Mouse (Mus musculus) adrenal gland, postnatal 10 days (tissue): Measurements from ENCODE around the gene Mrpl27. TPM values are rescaled to one million over a fixed set of nuclear protein-coding genes. Genes with fewer than 3 reads are reported as not detected.
A peak's percentile ranks its signal among the peaks of the same experiment; 100 is the strongest.
"Not testable (repeated sequence)": the region's sequence is repeated elsewhere in the genome, so short reads cannot be mapped to it uniquely, and the experiment has no call there.

ENCODE experiments used
- DNase-seq: peaks from one replicate; pipeline ENCODE4 v3.0.0; 2021; ENCODE audit warnings: mixed read lengths
- long read RNA-seq, 2 experiments: library from polyadenylated mRNA; stranded (forward); transcript quantifications; one replicate each; pipeline ENCODE4 v2.0.0; 2021
- total RNA-seq, 2 experiments: library from RNA; stranded (reverse); gene quantifications; 2 replicates each; pipeline ENCODE4 v1.2.3; 2021

Gene Mrpl27
- 10 to 100 TPM; 92.1 to 96.4 TPM for total RNA-seq
- long read RNA-seq, experiment 1, transcript Mrpl27-201 (4 exons, 756 nt), result major isoform, 118 of 129 reads
- long read RNA-seq, experiment 1, partial matches to known transcripts, result 4 of 129 reads
- long read RNA-seq, experiment 1, other reads (novel, unspliced or antisense), result 4 of 129 reads
- long read RNA-seq, experiment 2, transcript Mrpl27-201 (4 exons, 756 nt), result major isoform, 111 of 121 reads
- long read RNA-seq, experiment 2, partial matches to known transcripts, result 2 of 121 reads
- long read RNA-seq, experiment 2, other reads (novel, unspliced or antisense), result 5 of 121 reads

DNA sequence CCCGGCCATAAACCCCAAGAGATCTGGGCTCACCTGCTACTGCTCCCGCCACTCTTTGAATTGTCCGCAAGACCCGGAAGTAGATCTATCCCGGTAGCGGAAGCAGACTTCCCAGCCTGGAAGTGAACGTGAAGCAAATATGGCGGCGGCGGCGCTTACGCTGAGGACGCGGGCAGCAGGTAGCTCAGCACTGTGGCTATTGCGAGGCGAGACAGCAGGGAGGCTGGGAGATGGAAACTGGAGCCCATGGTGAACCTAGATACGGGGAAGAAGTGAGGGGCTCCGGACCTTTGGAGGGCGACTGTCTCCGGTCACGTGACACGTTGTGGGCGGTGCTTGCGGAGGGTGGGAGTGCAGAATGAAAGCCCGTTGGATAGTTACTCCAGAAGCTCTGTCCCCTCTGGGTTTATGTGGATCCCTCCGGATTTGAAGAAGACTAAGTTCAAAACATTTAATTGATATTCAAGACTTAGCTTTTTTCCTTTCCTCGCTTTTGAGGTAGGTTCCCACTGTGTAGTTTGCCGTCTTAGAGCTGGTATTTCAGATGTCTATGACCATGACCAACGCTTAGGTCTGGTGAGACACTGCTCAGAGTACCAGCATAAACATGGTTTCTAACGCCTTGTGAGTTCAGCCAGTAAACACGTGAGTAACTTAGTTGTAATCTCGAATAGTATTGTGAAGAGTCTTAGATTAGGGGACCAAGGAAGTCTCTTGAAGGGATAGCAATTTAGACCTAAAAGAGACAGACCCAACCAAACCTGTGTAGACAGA, at the start of gene Mrpl27, which contains the start of gene Eme1:
Mrpl27 (plus strand) TSS at position 105 of the 774 bp plus-strand sequence.
Eme1 (minus strand) TSS at position 302 of the 774 bp plus-strand sequence.
- peak; percentile 90 for DNase-seq

GRCm38 (mm10) chr11:94610744-94611740, 42.5 kb upstream of the Mrpl27 start:
- peak; percentile 62 for DNase-seq

DNA sequence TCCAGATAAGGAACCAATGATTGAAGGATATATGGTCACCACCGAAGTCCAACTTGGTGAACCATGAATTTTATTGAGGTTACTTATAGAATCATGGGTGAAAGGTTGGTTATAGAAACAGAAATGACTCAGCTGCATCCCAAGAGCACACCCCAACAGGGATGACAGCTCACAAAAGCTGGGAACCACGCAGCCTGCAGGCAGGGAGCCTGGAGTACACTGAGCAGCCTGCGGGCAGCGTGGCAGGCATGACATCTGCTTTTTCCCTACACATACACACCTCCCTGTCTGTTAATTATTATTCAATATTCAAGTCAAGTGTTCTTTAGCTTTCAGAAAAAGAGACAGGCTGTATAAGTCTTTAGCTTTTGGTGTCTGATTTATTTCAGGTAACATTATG, 39.0 kb upstream of the Mrpl27 start:
- no peak for DNase-seq

- DNase-seq, result no peak
Observed at GRCm38 (mm10) chr11:94615494-94615893, 38.1 kb upstream of the Mrpl27 start.

GRCm38 (mm10) chr11:94617646-94618045, 35.9 kb upstream of the Mrpl27 start:
- DNase-seq, result no peak

DNA sequence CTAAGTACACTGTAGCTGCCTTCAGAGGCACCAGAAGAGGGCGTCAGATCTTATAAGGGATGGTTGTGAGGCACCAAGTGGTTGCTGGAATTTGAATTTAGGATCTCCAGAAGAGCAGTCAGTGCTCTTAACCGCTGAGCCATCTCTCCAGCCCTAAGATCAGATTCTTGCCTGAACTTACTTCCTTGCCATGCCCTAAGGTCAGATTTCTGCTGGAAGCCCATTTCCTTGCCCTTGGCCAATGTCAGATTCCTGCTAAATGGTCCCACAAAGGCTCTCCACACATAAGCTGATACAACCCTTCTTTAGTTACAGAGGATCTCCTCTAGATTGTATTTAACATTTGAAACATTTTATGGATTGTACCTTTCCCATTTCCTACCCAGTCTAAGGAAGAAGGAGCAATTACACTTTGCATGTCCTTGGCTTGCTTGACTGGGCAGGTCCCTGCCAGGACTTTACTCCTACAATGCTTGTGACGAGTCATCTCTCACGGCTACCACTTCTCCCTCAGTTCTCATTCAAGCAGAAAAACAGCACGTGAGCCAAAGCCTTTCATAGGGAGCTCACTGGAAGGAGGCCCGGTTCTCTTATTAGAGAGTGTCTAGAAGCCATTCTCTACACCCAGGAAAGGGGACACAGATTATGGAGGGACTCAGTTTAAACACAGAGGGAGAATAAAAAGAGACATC, 32.7 kb upstream of the Mrpl27 start:
- DNase-seq, result no peak

DNA sequence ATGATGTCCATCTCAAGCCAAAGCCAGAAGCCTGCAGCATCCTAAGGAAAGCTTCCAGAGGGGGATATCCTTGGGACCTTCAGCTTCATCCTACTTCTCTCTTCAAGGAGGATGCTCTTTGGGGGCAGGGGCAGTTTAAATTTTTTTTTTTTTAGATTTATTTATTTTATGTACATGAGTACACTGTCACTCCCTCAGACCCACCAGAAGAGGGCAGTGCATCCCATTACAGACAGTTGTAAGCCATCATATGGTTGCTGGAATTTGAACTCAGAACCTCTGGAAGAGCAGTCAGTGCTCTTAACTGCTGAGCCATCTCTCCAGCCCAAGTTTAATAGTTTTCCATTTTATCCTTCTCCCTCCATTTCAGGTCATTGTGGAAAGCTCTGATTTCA, 32.1 kb upstream of the Mrpl27 start:
- no peak for DNase-seq

GRCm38 (mm10) chr11:94622162-94622561, 31.4 kb upstream of the Mrpl27 start:
- no peak for DNase-seq

DNA sequence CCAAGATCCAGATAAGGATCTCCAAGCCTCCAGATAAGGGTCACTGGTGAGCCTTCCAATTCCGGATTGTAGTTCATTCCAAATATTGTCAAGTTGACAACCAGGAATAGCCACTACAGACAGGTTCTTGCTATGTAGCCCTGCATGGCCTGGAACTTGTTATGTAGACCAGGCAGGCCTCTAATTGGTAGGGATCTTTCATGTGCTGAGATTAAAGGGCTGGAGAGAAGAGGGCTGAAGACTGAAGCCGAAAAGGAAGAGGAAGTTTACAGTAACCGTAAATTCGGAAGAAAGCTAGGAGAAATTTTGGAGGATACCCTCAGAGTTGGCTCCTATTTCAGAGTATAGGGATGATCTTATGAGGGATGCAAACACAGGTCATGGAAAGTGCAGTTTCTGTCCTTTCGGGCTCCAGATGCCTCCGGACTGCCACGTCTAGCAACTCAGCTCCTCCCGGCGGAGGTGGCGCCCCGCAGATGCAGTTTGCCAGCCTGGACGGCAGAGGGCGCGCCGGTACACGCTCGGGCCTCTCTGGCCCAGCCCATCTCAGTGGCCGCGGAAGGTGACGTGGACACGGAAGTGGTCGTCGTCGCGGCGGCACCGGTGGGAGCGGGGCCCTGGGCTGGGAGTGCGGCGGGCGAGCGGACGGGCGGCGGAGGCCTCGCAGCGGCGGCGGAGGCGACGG, 24.2 kb upstream of the Mrpl27 start, which contains the start of gene Lrrc59:
Lrrc59 (plus strand) TSS at position 569 of the 685 bp plus-strand sequence.
- DNase-seq, result peak; percentile 98

GRCm38 (mm10) chr11:94629884-94630198, 23.7 kb upstream of the Mrpl27 start:
- DNase-seq, result no peak

GRCm38 (mm10) chr11:94630199-94631011, 23.2 kb upstream of the Mrpl27 start:
- peak; percentile 78 for DNase-seq

DNA sequence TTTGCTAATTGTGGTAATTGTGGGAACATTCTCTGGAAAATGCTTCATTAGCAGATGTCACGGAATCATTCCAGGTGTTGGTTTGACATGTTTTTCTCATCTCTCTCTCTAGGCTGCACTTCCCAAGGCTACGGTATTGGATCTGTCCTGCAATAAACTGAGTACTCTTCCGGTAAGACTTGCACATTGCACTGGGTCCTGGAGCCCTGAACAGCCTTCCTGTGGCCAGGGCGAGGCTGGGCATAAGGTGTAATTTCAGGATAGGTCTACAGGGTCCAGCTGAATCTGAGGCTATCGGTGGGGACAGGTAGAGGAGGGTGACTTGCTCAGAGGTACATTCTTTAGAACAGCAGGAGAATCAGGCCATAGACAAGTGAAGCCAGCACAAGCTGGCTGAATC, 21.6 kb upstream of the Mrpl27 start:
- DNase-seq, result no peak

DNA sequence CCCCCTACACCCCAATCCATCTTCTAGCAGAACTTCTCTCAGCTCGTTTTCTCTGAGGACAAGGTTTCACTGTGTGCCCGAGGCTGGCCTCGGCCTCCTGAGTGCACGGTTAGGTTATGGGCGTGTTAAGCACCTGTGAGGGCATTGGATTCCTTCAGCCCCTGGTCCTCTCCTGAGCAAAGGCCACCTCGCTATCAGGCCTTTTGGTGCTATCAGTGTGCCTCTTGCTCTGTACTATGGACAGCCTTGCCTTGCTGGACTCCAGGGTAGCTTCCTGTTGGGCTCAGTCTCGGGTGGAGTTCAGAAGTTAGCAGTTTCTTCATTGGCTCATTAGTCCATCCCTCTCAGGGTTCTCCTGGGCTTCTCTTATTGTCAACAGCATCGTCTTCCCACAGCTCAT, 20.6 kb upstream of the Mrpl27 start:
- DNase-seq, result no peak

GRCm38 (mm10) chr11:94634431-94634830, 19.1 kb upstream of the Mrpl27 start:
- DNase-seq, result no peak

- no peak for DNase-seq
Observed at GRCm38 (mm10) chr11:94644461-94645219, 8.9 kb upstream of the Mrpl27 start.

- DNase-seq, result no peak
Observed at GRCm38 (mm10) chr11:94646457-94646856, 7.1 kb upstream of the Mrpl27 start.

- not testable (repeated sequence) for DNase-seq
Observed at GRCm38 (mm10) chr11:94651241-94651640, 2.3 kb upstream of the Mrpl27 start.

DNA sequence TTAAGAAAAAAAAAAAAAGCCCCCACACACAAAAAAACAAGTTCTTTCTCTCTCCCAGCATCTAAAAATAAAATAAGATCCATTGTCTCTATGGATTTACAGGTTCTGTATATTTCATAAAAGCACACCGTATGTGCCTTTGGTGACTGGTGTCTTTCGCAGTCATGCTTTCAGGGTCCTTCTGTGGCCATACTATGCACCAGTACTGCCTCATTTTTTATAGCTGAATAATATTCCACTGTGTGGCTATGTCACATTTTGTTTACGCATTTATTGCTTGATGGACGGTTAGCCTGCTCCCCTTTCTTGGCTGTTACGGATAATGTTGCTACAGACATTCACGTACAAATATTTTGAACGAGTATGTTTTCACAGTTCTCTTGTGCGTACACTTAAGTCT, 594 bp upstream of the Mrpl27 start:
- no peak for DNase-seq

DNA sequence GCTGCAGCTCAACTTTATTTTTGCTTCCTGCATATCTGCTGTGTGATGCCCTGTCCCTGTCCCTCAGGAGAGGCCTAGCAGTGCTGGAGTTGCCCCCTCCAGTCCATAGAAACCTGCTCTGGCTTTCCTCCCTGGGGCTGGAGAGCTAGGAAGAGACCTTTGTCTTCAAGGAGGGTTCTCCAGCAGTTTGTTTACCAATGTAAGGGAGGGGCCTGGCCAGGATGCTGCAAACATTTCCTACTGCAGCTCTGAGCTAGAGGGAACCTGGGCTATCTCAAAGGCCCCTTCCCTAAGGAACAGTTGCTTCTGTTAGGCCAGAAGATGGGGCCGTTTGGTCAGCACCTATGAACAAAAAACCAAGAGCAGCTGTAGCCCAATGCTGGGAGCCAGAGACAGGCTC, 7.8 kb downstream of the Mrpl27 start:
- no peak for DNase-seq
